Mouse (Mus musculus) myocyte (in vitro differentiated cells): ENCODE results near the gene Slc7a14.

ENCODE experiments used
- MYOG ChIP-seq, 3 experiments: IDR thresholded peaks; one replicate each; pipeline ENCODE4 v1.6.1; 2011; ENCODE audit warnings: control low read depth in 2 of 3, low read depth in 2 of 3, mild to moderate bottlenecking in 2 of 3; ENCODE audit not compliant: insufficient read length in 2 of 3, control insufficient read depth in 1 of 3, insufficient read depth in 1 of 3
- POLR2A ChIP-seq: IDR thresholded peaks from one replicate; pipeline ENCODE4 v1.6.1; 2011; ENCODE audit warnings: low read depth, mild to moderate bottlenecking, control low read depth, moderate library complexity; ENCODE audit not compliant: insufficient read length
- TCF12 ChIP-seq: IDR thresholded peaks from one replicate; pipeline ENCODE4 v1.6.1; 2011; ENCODE audit warnings: mild to moderate bottlenecking, control low read depth; ENCODE audit not compliant: poor library complexity, insufficient read depth, severe bottlenecking
- USF1 ChIP-seq: IDR thresholded peaks from one replicate; pipeline ENCODE4 v1.6.1; 2011; ENCODE audit warnings: low read depth, mild to moderate bottlenecking, control low read depth, moderate library complexity

DNA sequence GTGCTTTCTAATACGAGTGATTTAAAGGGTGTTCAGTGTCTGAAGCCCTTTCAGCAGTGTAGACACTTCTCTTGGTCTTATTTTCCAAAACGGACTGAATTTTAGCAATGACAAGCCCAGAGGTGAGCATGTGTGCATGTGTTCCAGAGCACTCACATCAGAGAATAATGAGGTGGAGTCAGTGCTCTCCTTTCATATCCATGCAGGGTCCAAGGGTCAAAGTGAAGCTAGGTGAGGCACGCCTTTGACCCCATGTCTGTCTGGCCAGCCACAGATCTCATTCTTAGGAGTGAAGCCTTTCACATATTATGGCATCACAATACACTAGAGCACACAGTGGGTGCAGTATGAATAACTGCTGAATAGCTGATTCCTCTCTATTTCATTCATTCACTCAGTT is 105.0 kb downstream of the Slc7a14 start:
- no peak for TF ChIP-seq TCF12
- TF ChIP-seq POLR2A = no peak
- TF ChIP-seq USF1 = no peak
- TF ChIP-seq MYOG (IDR thresholded peaks at IDR 0.05; ENCODE audit: control insufficient read depth in 1 of 3, insufficient read depth in 1 of 3, insufficient read length in 2 of 3, low read depth in 2 of 3) = no peak
